Mouse (Mus musculus) liver, postnatal 0 days (tissue): ENCODE results near the gene Guk1.

ENCODE experiments used
- CTCF ChIP-seq: sonication (generic); IDR thresholded peaks from 2 replicates; pipeline ENCODE4 v1.5.1; 2016; ENCODE audit warnings: antibody characterized with exemption, low read depth
- EP300 ChIP-seq: IDR thresholded peaks from 2 replicates; pipeline ENCODE4 v1.6.1; 2016; ENCODE audit warnings: antibody characterized with exemption, low read depth, mild to moderate bottlenecking

- TF ChIP-seq CTCF (no peak), EP300 (no peak)
Measured at GRCm38 (mm10) chr11:59154220-59154619, 37.8 kb downstream of the Guk1 start.
